Mouse (Mus musculus): ENCODE measurements around the gene Sp7.
A peak's percentile ranks its signal among the peaks of the same experiment; 100 is the strongest.

Gene Sp7

GRCm38 (mm10) chr15:102346444-102346843, 20.5 kb downstream of the Sp7 start:
- DNase-seq (ENCODE audit: low spot score in 2 of 2): no peak

- no peak for DNase-seq (ENCODE audit: low spot score in 2 of 2)
Measured at GRCm38 (mm10) chr15:102344490-102344889, 22.5 kb downstream of the Sp7 start.

- DNase-seq (ENCODE audit: low spot score in 2 of 2): peak in 1 of 2 experiments; percentile 50
Measured at GRCm38 (mm10) chr15:102341580-102341979, 25.4 kb downstream of the Sp7 start.

GRCm38 (mm10) chr15:102339612-102340011, 27.4 kb downstream of the Sp7 start:
- DNase-seq (ENCODE audit: low spot score in 2 of 2): no peak

GRCm38 (mm10) chr15:102336946-102337345, 30.0 kb downstream of the Sp7 start:
- DNase-seq (ENCODE audit: low spot score in 2 of 2): no peak

- peak in 1 of 2 experiments; percentile 39 for DNase-seq (ENCODE audit: low spot score in 2 of 2)
Measured at GRCm38 (mm10) chr15:102335925-102336324, 31.1 kb downstream of the Sp7 start.

- DNase-seq (ENCODE audit: low spot score in 2 of 2): no peak
Measured at GRCm38 (mm10) chr15:102335254-102335653, 31.7 kb downstream of the Sp7 start.

GRCm38 (mm10) chr15:102331610-102332015, 35.4 kb downstream of the Sp7 start, which contains the start of gene Myg1:
Gene Myg1, plus strand, starts transcription at chr15:102331709.
- peak; percentile 75 to 82 for DNase-seq (ENCODE audit: low spot score in 2 of 2)

GRCm38 (mm10) chr15:102326892-102327291, 40.1 kb downstream of the Sp7 start:
- no peak for DNase-seq (ENCODE audit: low spot score in 2 of 2)

- DNase-seq (ENCODE audit: low spot score in 2 of 2): peak; percentile 57 to 80
Measured at GRCm38 (mm10) chr15:102326022-102326576, 40.9 kb downstream of the Sp7 start, which contains the start of gene Pfdn5. Gene Pfdn5, plus strand, starts transcription at chr15:102326116.

- DNase-seq (ENCODE audit: low spot score in 2 of 2): no peak
Measured at GRCm38 (mm10) chr15:102324654-102325473, 42.1 kb downstream of the Sp7 start.

- DNase-seq (ENCODE audit: low spot score in 2 of 2): peak; percentile 16 to 67
Measured at GRCm38 (mm10) chr15:102316263-102316662, 50.7 kb downstream of the Sp7 start.

- no peak for DNase-seq (ENCODE audit: low spot score in 2 of 2)
Measured at GRCm38 (mm10) chr15:102315292-102315691, 51.7 kb downstream of the Sp7 start.

GRCm38 (mm10) chr15:102311489-102311888, 55.5 kb downstream of the Sp7 start:
- DNase-seq (ENCODE audit: low spot score in 2 of 2): no peak

- no peak for DNase-seq (ENCODE audit: low spot score in 2 of 2)
Measured at GRCm38 (mm10) chr15:102310074-102310845, 56.7 kb downstream of the Sp7 start.

GRCm38 (mm10) chr15:102308717-102309116, 58.3 kb downstream of the Sp7 start:
- no peak for DNase-seq (ENCODE audit: low spot score in 2 of 2)

Data from thymus, postnatal 10 days (tissue).